Mouse (Mus musculus) monocyte, adult 2 months (primary cell): ENCODE measurements around the gene Rab8b.
A peak's percentile ranks its signal among the peaks of the same experiment; 100 is the strongest.
"Not testable (repeated sequence)": the region's sequence is repeated elsewhere in the genome, so short reads cannot be mapped to it uniquely, and the experiment has no call there.

Source experiments
- DNase-seq, 2 experiments: peaks; one replicate each; pipeline ENCODE4 v3.0.0; 2022; ENCODE audit warnings: low spot score in 2 of 2, low read depth in 1 of 2

Gene Rab8b

DNA sequence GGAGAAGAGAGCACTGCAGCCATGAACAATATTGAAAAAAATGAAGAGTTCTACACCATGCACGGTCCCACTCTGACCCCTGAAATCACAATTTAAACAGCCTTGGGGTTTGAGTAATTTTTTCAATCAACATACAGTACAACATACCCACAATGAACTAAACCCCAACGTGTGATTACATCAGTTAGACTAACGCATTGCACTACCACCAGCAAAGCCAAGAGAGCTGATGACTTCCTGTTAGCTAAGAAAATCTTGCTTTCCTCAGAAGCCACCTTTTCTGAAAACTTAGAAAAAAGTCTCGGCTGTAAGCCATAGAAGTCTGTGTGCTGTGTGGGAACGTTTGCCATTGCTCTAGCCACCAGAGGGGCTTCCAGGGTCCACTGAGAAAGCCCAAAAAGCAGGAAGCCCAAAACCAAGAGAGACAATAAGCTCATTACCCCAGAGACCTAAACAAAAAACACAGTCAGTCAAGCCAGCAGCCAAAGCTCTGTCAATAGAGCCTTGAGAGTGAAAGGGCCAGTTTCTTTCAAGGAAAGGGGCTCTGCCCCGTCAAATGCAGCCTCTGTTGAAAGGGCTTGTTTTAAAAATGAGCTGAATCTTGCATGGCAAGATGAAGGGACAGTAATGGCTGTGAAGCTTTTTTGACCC is 31.4 kb downstream of the Rab8b start:
- DNase-seq = no peak

DNA sequence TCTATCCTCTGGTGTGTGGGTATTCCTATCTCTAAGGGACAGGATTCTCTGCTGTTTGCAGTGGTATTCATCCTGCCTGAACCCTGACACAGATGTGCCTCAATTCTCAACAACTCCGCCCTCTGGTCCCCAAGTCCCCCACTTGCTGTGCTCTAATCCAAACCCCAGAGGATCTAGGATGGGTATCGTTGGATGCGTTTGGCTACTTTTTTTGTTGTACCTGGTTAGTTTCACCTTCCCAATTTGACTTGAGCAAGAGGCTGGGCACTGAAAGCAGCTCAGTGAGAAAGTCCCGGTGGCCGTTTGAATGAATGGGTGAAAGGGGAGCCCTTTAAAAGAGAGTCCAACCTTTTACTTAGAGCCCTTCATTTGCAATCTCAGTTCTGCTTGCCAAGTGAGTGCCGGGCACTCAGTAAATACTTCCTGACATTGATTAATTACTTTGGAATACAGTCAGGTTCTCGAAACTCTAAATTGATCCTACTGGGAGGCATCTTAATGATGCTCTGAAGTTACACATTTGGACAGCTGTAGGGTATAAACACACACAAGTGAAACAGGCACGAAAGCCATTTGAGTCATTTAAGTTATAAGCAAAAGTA is 32.1 kb downstream of the Rab8b start:
- no peak for DNase-seq

DNA sequence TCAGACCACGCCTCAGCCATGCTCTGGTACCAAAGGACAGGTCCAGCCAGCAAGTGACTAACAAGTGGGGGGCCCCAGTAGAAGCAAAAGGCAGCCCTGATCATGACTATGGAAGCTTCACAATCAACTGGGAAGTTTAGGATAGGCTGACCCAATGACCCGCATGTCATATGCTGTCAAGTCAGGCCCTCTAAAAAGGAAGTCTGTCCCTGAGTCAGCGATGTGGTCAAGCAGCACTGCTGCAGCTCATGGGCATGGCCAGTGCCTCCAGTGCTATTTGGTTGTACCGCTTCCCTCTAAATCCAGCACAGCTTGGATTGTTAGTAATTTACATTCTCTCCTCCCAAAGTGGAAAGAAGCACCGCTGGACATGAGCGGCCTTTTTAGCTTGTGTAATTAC is 32.7 kb downstream of the Rab8b start:
- DNase-seq = peak; percentile 60 to 74

DNA sequence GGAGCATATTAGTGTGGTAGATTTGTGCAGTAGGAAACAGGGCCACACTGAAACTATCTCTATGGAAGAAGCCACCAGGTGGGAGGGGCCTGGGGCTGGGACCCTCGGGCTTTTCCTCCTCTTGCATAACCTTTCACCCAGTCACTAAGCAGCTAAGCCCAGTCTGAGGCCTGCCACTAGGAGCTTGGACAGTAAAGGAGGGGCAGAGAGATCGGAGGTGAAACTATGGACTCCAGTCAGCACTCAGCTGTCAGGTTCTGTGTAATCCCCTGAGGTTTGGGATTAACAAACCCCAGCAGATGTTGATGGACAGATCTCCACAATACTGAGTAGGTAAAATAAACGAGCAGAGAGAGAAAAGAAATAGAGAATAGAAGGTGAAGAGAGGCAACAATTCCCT is 33.1 kb downstream of the Rab8b start:
- DNase-seq = no peak

DNA sequence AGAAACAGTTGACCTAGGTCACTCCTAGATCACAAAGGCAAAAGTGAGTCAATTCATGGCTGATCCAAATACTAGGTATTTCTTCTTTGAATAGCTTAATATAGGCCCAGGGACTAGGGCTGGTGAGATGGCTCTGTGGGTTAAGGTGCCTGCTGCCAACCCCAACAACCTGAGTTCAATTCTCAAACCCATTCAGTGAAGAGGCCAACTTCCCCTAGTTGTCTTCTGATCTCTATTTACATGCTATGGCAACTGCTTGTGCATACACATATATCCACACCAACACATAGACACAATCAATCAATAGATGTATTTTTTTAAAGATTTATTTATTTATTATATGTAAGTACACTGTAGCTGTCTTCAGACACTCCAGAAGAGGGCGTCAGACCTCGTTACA is 34.9 kb downstream of the Rab8b start:
- no peak for DNase-seq

DNA sequence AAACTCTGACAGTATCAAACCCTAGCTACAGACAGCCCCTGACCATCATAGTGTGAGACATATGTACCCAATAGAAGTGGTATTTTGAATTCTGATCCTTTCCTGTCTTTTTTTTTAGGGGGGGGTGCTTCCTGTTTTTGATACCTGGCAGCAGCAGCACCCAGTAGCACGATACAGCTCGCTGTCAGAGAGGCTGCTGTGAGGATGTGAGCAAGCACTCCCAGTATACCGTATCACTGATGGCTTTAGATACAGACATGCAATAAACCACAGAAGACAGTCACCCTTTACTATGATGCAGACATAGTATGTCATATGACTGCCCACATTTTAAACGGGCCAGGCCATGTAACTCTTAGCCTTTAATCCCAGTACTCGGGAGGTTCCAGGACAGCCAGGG is 36.0 kb downstream of the Rab8b start:
- DNase-seq = no peak

DNA sequence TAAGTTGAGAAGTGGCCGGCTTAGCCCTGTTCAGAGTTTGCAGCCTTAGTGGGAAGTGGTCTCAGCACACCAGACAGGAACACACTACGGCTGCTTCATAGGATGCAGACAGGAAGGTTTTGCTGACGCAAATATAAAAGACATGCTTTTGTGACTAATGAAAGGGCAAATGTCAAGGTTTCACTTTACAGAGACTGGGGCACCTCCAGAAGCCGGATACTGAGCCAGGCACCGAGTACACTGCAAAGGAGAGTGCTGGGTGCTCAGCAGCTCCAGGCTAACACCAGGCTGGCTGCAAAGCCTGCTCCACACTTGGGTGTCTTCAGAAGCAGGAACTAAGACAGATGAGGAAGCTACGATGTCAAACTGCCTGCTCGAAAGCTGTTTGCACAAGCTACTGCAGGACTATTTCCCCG is 37.1 kb downstream of the Rab8b start:
- peak in 1 of 2 experiments; percentile 35 for DNase-seq

DNA sequence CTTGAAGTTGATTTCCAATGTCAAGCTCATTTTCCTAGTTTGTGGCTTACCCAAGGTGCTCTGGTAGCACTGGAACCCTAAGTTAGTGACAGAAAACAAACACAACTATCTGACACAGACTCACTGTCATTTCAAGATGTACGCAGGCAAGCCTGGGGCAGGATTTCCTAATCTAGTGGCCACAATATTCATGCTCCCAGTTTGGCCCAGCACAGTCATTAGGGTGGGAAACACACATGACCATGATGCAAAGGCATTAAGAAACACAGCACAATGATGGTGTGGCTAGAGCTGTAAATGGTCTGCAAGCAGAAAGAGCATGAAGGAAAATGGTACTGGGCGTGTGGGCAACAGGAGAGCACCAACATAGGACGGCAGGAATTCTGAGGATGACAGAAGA is 37.6 kb downstream of the Rab8b start:
- DNase-seq = no peak

DNA sequence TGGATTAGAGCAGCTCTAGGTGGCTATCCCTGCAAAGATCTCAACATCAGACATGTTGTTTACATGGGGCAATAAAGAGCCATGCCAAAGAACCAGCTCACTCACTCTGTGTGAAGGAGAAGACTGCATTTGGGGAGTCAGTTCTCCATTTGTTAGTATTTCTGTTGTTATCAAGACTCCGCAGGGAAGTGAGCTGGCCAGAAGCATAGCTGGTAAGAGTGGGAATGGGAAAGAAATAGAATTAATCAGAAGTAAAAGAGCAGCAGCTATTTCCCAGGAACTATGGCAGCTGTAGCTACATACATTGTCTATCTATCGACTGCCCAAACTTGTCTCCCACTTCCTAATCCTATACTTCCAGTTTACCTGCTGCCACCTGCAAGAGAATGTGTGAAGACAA is 38.7 kb downstream of the Rab8b start:
- no peak for DNase-seq

DNA sequence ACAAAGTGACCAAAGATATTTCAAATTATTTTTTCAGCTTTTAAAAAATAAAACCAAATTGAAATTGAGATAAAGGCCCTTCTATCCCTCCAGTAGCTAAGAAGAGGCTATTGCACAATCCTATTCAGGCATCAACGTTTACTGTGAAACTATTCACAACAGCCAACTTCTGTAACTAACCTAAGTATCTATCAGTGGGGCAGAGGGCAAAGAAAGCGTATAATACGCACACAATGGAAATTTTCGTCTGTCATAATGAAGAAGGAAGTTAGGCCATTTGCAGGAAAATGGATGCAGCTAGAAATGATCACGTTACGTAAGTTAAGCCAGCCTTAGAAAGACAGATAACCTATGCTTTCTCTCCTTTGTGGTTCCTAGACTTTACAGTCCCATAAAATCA is 40.0 kb downstream of the Rab8b start:
- DNase-seq = no peak

DNA sequence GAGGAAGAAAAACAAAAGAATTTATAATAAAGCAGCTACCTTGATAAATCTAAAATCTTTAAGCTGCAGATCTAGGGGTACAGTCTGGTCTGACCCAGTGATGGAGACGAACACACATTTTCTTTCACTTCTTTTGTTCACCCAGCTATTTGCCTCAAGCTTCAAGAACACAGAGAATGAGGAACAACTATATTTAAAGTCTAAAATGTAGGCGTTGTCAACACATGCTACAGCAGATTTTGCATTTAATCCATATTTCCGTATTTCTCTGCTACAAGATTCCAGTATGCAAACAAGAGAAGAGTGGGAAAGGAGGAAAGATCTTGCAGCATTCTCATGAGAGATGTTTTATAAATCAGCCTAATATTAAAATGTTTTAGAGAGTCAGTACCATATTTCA is 40.6 kb downstream of the Rab8b start:
- no peak for DNase-seq

DNA sequence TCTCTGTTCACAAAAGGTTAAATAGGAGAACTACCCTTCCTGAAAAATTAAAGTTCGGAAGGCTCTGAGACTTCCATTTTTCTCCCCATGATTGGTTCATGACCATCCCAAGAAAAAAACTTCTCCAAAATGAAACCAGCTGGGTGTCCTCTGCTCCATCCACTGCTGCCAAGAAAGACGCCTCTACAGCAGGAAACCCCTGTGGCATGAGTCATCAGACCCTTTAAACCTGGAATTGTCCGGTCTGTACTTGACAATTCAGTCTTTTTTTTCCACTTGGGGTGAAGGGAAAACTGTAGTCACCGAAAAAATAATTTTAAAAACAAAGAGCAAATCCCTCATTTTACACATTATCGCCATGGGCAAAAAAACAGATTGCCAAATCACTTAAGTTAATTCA is 42.9 kb downstream of the Rab8b start:
- no peak for DNase-seq

DNA sequence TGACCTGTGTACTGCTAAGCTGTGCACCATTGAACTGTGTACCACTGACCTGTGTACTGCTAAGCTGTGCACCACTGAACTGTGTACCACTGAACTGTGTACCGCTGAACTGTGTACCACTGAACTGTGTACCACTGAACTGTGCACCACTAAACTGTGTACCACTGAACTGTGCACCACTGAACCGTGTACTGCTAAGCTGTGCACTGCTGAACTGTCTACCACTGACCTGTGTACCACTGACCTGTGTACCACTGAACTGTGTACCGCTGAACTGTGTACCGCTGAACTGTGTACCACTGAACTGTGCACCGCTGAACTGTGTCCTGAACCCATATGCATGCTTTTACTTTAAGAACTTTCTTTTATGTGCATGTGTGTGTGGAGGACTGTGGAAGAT is 45.2 kb downstream of the Rab8b start:
- DNase-seq = no peak

DNA sequence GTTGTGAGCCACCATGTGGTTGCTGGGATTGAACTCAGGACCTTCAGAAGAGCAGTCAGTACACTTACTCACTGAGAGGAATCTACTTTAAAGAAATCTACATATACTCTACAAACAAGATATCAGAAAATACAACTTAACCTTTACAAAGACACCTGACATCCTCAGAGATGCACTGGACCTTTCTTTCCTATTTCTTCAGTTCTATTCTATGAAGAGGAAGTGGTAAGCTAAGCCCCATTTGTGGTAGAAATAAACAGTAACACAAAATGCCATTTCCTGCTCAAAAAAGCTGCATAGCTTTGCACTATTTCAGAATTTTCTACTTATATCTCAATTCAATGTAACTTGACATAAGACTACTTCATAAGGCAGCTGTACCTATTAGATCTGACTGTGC is 46.0 kb downstream of the Rab8b start:
- no peak for DNase-seq

DNA sequence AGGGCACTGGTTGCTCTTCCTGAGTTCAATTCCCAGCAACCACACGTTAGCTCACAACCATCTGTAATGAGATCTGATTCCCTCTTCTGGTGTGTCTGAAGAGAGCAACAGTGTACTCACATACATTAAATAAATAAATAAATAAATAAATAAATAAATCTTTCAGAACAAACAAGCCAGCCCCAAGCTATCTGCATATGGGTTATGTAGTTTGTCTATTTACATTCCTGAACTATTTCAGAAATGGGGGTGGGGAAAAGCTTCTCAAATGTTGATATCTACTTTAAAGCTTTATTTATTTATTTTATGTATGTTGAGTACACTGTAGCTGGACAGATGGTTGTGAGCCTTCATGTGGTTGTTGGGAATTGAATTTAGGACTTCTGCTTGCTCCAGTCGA is 46.5 kb downstream of the Rab8b start:
- not testable (repeated sequence) for DNase-seq

DNA sequence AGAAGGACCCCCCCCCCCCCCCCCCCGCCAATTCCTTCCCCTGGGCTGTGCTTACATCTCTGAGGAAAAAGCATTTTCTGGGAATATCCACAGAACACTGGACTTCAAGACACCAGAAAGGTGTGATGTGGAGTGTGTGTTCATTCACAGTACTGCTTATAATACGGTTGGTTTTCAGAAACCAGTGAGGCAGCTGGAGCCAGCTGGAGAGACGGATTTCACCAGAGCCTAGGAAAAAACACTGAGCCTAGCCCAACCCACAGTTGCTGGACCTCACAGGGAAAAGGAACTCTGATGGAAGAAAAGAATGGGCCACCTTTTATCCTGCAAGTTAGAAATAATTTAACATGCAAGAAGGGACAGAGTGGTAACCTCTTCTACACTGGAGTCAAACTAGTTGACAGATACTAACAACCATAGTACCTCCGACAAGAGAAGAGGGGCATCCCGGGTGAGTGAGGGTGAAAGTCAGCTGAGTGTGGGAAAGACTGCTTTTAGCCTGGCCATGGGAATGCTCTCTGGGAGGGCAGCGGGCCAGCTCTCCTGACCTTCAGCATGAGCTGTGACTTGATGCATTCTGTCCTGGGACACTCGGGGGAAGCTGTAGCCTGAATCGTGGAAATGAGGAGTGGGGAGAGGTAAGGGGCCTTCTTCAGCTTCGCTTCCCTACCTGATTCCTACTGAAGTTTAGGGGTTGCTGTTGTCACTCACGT is 47.3 kb downstream of the Rab8b start:
- no peak for DNase-seq

DNA sequence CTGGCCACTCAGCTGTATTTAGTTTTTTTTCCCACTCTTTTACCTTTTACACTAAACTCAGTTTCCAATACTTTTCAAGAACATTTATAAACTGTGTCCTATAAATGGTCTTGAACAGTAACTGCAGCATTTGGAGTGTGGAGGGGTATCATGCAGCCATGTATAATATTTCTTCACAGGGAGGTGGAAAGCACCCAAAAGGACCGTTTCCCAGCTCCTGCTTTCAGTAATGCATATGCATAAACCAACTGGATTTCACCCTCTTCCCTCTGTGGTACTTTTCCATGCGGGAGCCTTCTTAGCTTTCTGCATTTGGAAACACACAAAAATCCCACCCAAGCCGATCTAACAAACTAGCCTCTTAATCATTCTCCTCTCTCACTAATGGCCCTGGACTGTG is 54.8 kb downstream of the Rab8b start:
- no peak for DNase-seq

DNA sequence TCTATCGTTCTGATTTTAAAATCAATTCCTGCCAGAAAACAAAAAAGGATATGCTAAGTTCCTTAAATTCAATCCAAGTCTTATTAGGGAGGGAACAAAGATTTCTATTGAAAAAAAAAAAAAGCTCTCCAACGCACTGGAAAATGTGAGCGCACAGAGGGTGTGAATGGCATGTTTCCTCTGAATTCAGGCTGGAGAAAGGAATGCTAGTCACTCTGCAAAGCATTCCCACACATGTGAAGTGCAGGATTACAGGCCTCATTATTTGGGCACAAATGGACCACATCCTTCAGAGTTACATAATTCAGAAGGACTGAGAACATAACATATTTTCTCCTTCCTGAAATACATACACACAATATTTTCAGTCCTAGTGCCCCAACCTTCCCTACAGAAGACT is 56.0 kb downstream of the Rab8b start:
- no peak for DNase-seq

DNA sequence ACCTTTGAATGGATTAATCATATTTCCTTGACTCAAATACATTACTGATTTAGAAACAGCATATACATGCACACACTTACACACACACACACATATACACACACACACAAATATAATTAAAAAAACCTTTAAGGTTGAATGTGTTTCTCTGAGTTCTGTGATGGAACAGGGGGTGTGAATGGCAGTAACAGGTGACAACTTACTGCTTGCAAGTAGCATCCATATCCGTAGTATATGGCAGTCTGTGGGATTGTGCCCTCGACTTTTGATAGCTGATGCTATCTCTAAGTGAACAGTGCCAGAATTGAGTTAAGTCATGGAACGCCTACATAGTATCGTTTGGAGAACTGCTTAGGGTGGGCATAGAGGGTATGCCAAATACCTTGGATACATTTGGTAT is 57.3 kb downstream of the Rab8b start:
- no peak for DNase-seq

DNA sequence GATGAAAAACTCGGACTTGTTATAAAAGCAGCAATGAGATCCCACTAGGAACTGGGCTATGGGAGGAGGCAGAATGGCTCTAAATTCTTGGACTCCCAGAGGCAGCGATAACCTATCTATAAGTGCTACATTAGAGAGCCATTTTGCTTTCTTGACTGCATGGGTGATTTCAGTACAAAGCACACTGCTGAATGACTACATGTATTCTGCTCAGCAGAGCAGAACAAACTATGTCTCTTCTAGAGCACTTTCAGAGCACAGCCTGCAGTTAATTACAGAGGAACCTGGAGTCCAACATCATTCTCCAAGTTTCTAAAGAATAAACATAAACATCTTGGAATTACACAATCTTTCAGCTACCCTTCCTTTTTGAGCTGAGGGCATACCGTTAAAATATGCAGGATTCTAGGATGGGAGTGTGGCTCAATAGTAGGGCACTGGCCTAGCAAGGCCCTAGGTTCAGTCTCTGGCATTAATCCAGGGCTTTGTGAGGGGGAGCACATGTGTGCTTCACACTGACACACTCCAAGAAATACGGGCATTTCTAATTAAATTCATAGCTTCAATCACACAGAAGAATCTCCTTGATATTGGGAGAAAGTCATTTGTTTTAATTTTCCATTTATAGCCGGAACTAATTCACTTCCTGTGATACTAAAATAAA is 58.3 kb downstream of the Rab8b start:
- no peak for DNase-seq

DNA sequence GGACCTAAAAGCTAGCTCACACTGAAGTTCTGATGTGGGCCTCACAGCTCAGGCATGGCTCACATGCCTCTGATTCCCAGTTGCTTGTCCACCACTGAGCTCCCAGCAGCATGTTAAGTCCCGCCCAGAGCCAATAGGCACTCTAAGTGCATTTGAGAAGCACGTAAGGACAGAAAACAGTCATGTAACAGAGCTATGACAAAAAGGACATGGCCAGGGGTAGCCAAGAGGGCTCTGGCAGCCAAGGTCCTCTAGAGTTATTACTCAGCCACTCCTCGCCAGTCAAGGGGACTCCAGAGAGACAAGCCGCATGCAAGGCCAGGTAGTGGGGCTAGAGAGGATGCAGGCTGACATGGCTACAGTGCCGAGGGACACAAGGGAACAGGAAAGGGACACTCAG is 60.0 kb downstream of the Rab8b start:
- DNase-seq = no peak

DNA sequence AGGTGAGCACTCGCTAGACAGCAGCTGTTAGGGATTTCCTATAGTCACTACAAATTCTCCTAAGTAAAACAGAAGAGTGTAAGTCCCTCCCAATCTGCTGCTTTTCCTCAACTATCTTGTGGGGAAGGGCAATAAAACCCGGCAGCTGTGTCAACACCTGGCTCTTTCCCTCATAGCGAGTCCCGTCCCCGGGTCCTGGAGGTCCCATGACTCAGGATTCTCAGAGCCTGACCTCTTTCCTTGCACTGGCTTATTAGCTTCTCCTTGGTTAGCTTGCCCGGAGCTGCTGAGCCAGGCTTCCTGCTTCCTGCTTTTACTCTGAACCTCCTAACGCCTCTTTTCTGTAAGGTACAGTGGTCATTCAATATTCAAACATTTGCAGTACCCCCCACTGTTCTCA is 63.6 kb downstream of the Rab8b start:
- DNase-seq = no peak
